Mouse (Mus musculus): ENCODE measurements around the gene Tmem25. TPM values are rescaled to one million over a fixed set of nuclear protein-coding genes. Genes with fewer than 3 reads are reported as not detected.

Tmem25 gene
- polyA plus RNA-seq, 1 experiment = not detected

DNA sequence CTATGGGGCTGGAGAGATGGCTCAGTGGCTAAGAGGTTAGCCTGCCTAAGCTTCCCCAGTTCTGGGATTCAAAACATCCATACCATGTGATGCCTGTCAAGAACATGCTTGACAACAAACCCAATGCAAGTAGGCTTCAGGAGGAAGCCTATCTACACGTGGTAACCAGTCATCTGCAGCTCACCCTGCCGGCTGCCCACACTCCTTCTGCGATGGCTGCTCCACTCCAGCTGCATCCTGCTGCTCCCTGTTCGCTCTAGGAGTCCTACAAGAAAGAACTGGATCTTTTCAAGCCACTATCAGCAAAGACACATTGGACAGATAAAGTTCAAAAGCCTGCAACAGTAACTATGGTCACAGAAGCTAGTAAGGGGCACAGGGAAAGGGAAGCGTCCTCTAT, 18.4 kb upstream of the Tmem25 start:
- H3K4me1 ChIP-seq (ENCODE audit: control insufficient read depth) = no peaks in the 10 kb centered on the region
- H3K4me3 ChIP-seq (replicated peaks) = no peak overlapping the region
- peaks cover 100% of the 10 kb centered on the region for H3K36me3 ChIP-seq (ENCODE audit: control insufficient read depth)
- H3K9me3 ChIP-seq (ENCODE audit: control insufficient read depth, low read length) = no peaks in the 10 kb centered on the region
- TF ChIP-seq TAL1 (IDR thresholded peaks at IDR 0.05; ENCODE audit: low read length) (no peak), GATA1 (IDR thresholded peaks at IDR 0.05; ENCODE audit: low read length) (no peak)
- H3K27me3 ChIP-seq (ENCODE audit: control insufficient read depth) = no peaks in the 10 kb centered on the region

- H3K27me3 ChIP-seq (ENCODE audit: control insufficient read depth) = no peaks in the 10 kb centered on the region
- H3K4me1 ChIP-seq (ENCODE audit: control insufficient read depth) = no peaks in the 10 kb centered on the region
- no peak overlapping the region for H3K4me3 ChIP-seq (replicated peaks)
- no peaks in the 10 kb centered on the region for H3K9me3 ChIP-seq (ENCODE audit: control insufficient read depth, low read length)
- TF ChIP-seq GATA1 (IDR thresholded peaks at IDR 0.05; ENCODE audit: low read length) = no peak
- no peak for TF ChIP-seq TAL1 (IDR thresholded peaks at IDR 0.05; ENCODE audit: low read length)
- peaks cover 99% of the 10 kb centered on the region for H3K36me3 ChIP-seq (ENCODE audit: control insufficient read depth)
Observed at GRCm38 (mm10) chr9:44814179-44814578, 15.1 kb upstream of the Tmem25 start.

GRCm38 (mm10) chr9:44810316-44810715, 11.2 kb upstream of the Tmem25 start:
- TF ChIP-seq TAL1 (IDR thresholded peaks at IDR 0.05; ENCODE audit: low read length) (no peak), GATA1 (IDR thresholded peaks at IDR 0.05; ENCODE audit: low read length) (no peak)
- Histone ChIP-seq H3K9me3 (ENCODE audit: control insufficient read depth, low read length) (no peaks in the 10 kb centered on the region), H3K4me3 (replicated peaks) (no peak overlapping the region), H3K27me3 (ENCODE audit: control insufficient read depth) (no peaks in the 10 kb centered on the region), H3K36me3 (ENCODE audit: control insufficient read depth) (peaks cover 97% of the 10 kb centered on the region), H3K4me1 (ENCODE audit: control insufficient read depth) (no peaks in the 10 kb centered on the region)

DNA sequence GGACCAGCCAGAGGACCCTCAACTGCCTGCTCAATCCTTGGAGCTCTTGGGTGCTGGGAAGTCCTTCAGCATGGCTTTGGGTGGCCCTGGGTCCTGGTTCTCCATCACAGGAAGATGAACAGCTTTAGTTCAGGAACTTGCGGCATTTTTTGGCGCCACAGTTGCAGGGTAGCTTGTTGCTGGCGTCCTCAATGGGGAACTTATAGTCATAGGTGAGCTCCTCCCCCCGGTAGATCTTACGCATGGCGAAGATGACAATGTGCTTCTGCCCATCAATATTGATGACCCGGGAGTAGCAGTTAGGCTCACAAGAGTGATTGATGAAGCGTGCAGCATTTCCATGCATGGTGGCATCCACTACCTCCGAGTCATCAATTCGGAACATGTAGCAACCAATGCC, 8.7 kb upstream of the Tmem25 start:
- no peaks in the 10 kb centered on the region for H3K9me3 ChIP-seq (ENCODE audit: control insufficient read depth, low read length)
- peaks cover 79% of the 10 kb centered on the region for H3K36me3 ChIP-seq (ENCODE audit: control insufficient read depth)

GRCm38 (mm10) chr9:44807141-44807540, 8.0 kb upstream of the Tmem25 start:
- TF ChIP-seq GATA1 (IDR thresholded peaks at IDR 0.05; ENCODE audit: low read length) = no peak
- no peak for TF ChIP-seq TAL1 (IDR thresholded peaks at IDR 0.05; ENCODE audit: low read length)
- H3K9me3 ChIP-seq (ENCODE audit: control insufficient read depth, low read length) = no peaks in the 10 kb centered on the region
- H3K36me3 ChIP-seq (ENCODE audit: control insufficient read depth) = peaks cover 72% of the 10 kb centered on the region
- H3K4me3 ChIP-seq (replicated peaks) = no peak overlapping the region
- H3K27me3 ChIP-seq (ENCODE audit: control insufficient read depth) = no peaks in the 10 kb centered on the region
- H3K4me1 ChIP-seq (ENCODE audit: control insufficient read depth) = no peaks in the 10 kb centered on the region

More for the DNA sequence above, 8.7 kb upstream of the Tmem25 start:
- TF ChIP-seq TAL1 (IDR thresholded peaks at IDR 0.05; ENCODE audit: low read length) = no peak
- TF ChIP-seq GATA1 (IDR thresholded peaks at IDR 0.05; ENCODE audit: low read length) = no peak
- no peaks in the 10 kb centered on the region for H3K27me3 ChIP-seq (ENCODE audit: control insufficient read depth)
- H3K4me3 ChIP-seq (replicated peaks) = no peak overlapping the region
- no peaks in the 10 kb centered on the region for H3K4me1 ChIP-seq (ENCODE audit: control insufficient read depth)

DNA sequence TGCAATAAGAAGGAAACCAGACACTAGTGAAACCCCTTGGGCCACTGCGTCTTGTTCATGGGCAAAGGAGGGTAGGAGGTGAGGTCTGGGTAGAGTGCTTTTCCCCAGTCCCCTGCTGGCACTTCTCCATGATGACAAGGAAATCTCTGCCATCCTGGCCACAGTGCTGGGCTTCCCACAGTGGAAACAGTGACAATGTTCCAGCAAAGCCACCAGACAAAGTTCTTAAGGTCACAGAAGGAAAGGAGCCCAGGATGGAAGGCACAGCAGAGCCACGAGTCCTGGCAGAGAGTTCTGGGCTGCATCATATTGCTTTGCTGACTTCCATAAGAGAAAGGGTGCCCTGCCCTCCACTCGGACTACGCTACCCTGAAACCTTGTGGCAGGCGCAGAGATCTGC, 6.4 kb upstream of the Tmem25 start:
- Histone ChIP-seq H3K36me3 (ENCODE audit: control insufficient read depth) (peaks cover 57% of the 10 kb centered on the region), H3K9me3 (ENCODE audit: control insufficient read depth, low read length) (no peaks in the 10 kb centered on the region), H3K4me1 (ENCODE audit: control insufficient read depth) (no peaks in the 10 kb centered on the region), H3K27me3 (ENCODE audit: control insufficient read depth) (peaks cover 13% of the 10 kb centered on the region), H3K4me3 (replicated peaks) (no peak overlapping the region)
- TF ChIP-seq TAL1 (IDR thresholded peaks at IDR 0.05; ENCODE audit: low read length) (no peak), GATA1 (IDR thresholded peaks at IDR 0.05; ENCODE audit: low read length) (no peak)

- TF ChIP-seq TAL1 (IDR thresholded peaks at IDR 0.05; ENCODE audit: low read length) = no peak
- no peak for TF ChIP-seq GATA1 (IDR thresholded peaks at IDR 0.05; ENCODE audit: low read length)
- H3K4me1 ChIP-seq (ENCODE audit: control insufficient read depth) = peaks cover 2% of the 10 kb centered on the region
- peaks cover 22% of the 10 kb centered on the region for H3K27me3 ChIP-seq (ENCODE audit: control insufficient read depth)
- H3K36me3 ChIP-seq (ENCODE audit: control insufficient read depth) = peaks cover 49% of the 10 kb centered on the region
- no peaks in the 10 kb centered on the region for H3K9me3 ChIP-seq (ENCODE audit: control insufficient read depth, low read length)
- no peak overlapping the region for H3K4me3 ChIP-seq (replicated peaks)
Observed at GRCm38 (mm10) chr9:44804678-44805077, 5.6 kb upstream of the Tmem25 start.

DNA sequence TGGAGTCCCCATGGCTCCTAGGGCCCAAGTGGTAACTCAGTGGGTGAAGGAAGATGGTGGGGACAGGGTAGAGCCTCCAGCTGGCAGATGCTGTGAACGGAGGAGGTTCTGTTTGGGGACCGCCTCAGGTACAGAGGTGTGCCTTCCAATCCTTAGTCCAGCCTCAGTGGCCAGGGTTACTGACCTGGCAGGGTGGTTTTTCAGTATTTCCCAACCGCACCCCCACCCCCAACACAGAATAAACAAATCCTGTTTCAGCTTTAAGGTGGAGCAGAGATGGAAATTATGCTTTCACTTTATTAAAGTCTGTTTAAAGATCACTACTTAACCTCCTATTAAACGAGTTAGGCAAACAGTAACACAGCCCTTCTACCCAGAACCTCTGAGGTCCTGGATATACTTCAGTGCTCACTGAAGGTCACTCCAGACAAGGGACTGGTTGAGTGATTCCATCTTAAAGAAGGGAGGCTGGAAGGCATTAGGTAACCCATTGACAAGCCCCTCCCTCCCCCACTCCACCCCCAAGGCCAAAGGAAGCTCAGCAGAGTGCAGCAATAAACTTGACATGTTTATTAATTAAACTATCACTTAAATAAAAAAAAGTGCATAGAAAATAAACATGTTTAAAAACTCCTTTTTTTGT, 3.8 kb upstream of the Tmem25 start, which contains the start of gene Ttc36:
TSS of gene Ttc36 (minus strand) at position 265 of the 643 bp plus-strand sequence.
- Histone ChIP-seq H3K27me3 (ENCODE audit: control insufficient read depth) (peaks cover 39% of the 10 kb centered on the region), H3K4me3 (replicated peaks) (peak within 1 kb of the TSS; percentile 42), H3K36me3 (ENCODE audit: control insufficient read depth) (peaks cover 31% of the 10 kb centered on the region), H3K4me1 (ENCODE audit: control insufficient read depth) (peaks cover 17% of the 10 kb centered on the region), H3K9me3 (ENCODE audit: control insufficient read depth, low read length) (no peaks in the 10 kb centered on the region)
- TF ChIP-seq TAL1 (IDR thresholded peaks at IDR 0.05; ENCODE audit: low read length) (no peak), GATA1 (IDR thresholded peaks at IDR 0.05; ENCODE audit: low read length) (no peak)

GRCm38 (mm10) chr9:44801669-44802068, 2.6 kb upstream of the Tmem25 start:
- TF ChIP-seq GATA1 (IDR thresholded peaks at IDR 0.05; ENCODE audit: low read length) (no peak), TAL1 (IDR thresholded peaks at IDR 0.05; ENCODE audit: low read length) (no peak)

DNA sequence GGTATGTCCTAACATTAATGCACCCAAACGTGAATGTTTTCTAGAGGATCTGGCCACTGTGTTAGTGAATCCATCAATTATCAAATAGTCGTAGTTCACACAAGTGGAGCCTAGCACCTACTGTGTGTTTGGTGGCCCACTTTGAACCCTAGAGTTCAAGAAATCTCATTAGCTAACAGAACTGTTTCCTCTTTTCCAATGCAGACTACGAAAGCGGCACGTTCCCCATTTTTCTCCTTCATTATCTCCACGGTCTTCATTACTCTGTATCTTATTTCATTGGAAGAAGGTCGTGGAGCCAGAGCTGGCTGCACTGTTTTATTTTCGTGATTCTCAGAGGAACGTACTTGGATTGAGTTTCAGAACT, 834 bp upstream of the Tmem25 start:
- TF ChIP-seq TAL1 (IDR thresholded peaks at IDR 0.05; ENCODE audit: low read length) (no peak), GATA1 (IDR thresholded peaks at IDR 0.05; ENCODE audit: low read length) (no peak)
- Histone ChIP-seq H3K4me1 (ENCODE audit: control insufficient read depth) (peaks cover 17% of the 10 kb centered on the region), H3K4me3 (replicated peaks) (peak overlapping the region; percentile 62), H3K27me3 (ENCODE audit: control insufficient read depth) (peaks cover 48% of the 10 kb centered on the region), H3K9me3 (ENCODE audit: control insufficient read depth, low read length) (no peaks in the 10 kb centered on the region), H3K36me3 (ENCODE audit: control insufficient read depth) (peaks cover 3% of the 10 kb centered on the region)

More at GRCm38 (mm10) chr9:44801669-44802068, 2.6 kb upstream of the Tmem25 start:
- Histone ChIP-seq H3K27me3 (ENCODE audit: control insufficient read depth) (peaks cover 44% of the 10 kb centered on the region), H3K4me3 (replicated peaks) (peak overlapping the region; percentile 42), H3K4me1 (ENCODE audit: control insufficient read depth) (peaks cover 17% of the 10 kb centered on the region), H3K9me3 (ENCODE audit: control insufficient read depth, low read length) (no peaks in the 10 kb centered on the region), H3K36me3 (ENCODE audit: control insufficient read depth) (peaks cover 19% of the 10 kb centered on the region)

Data from erythroblast, embryonic 14.5 days (primary cell).